Mouse (Mus musculus): Measurements from ENCODE around the gene Lrrc4c. TPM values are rescaled to one million over a fixed set of nuclear protein-coding genes. Genes with fewer than 3 reads are reported as not detected.

Lrrc4c gene
- polyA plus RNA-seq, 1 experiment from 2014 or later = 24.2 TPM

DNA sequence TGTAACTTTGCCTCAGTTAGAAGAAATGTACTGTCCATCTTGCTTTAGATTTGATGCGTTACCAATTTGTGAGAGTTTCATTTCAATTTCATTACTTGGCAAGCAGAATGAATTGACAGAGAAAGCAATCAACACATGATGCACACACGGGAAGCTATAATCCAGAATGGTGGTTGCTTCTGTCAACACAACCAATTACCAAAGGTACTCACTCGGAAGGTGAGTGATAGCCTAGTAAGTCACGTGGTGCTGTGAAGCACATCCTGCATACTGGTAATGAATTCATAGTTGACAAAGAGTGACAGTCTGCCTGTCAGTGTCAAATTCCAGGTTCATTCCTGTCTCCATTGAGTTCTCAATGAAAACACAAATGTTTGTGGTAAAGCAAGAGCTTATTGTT, 1021.7 kb downstream of the Lrrc4c start:
- no peak overlapping the region for H3K4me2 ChIP-seq
- no peak overlapping the region for H3K27ac ChIP-seq (replicated peaks)
- H3K4me3 ChIP-seq = no peak overlapping the region
- H3K4me1 ChIP-seq (replicated peaks) = no peaks in the 10 kb centered on the region
- no peaks in the 10 kb centered on the region for H3K9me3 ChIP-seq
- no peak overlapping the region for H3K9ac ChIP-seq
- no peaks in the 10 kb centered on the region for H3K27me3 ChIP-seq
- no peaks in the 10 kb centered on the region for H3K36me3 ChIP-seq
- 76% methylated on average over 4 of the region's 4 CpGs for WGBS
- ATAC-seq (ENCODE audit: low read depth) = no peak

DNA sequence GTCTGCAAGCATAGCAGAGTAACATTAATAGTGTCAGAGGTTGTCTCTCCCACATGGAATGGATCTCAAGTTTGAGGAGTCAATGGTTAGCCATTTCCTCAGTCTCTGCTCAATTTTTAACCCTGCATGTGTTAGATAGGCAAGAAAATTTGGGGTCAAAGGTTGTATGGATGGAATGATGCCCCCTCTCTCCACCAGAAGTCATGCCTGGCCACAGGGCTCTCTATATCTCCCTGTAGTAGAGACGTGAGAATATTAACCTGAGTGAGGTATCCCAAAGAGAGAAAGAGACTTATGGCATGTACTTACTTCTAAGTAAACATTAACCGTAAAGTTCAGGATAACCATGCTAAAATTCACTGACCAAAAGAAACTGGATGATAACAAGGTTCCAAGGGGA, 1043.3 kb downstream of the Lrrc4c start:
- no peaks in the 10 kb centered on the region for H3K9me3 ChIP-seq
- no peaks in the 10 kb centered on the region for H3K27me3 ChIP-seq
- H3K27ac ChIP-seq (replicated peaks) = no peak overlapping the region
- H3K4me1 ChIP-seq (replicated peaks) = 0 out of 2 replicates have a peak, but pooled peaks cover under 1% of the 10 kb centered on the region
- 90% methylated on average over 2 of the region's 2 CpGs for WGBS
- H3K36me3 ChIP-seq = no peaks in the 10 kb centered on the region
- no peak for ATAC-seq (ENCODE audit: low read depth)
- H3K4me2 ChIP-seq = no peak overlapping the region
- H3K9ac ChIP-seq = no peak overlapping the region
- H3K4me3 ChIP-seq = no peak overlapping the region

DNA sequence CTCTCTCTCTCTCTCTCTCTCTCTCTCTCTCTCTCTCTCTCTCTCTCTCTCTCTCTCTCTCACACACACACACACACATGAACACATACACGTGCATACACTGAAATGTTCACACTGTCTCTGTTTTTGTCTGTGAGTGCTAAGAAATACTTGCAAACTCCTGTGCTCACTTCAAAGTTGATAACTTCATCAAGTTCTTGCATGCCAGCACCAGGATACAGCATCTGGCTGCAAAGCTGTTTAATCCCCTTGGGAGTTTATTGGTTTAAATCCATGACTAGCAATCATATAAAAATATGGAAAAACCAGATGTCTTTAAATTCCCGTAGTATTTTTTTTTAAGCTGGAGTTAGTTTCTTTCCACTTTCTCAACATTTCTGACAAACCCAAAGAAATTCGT, 1052.0 kb downstream of the Lrrc4c start:
- H3K4me3 ChIP-seq = no peak overlapping the region
- no peak overlapping the region for H3K9ac ChIP-seq
- H3K4me2 ChIP-seq = no peak overlapping the region
- ATAC-seq (ENCODE audit: low read depth) = no peak
- no peaks in the 10 kb centered on the region for H3K9me3 ChIP-seq
- H3K36me3 ChIP-seq = no peaks in the 10 kb centered on the region
- H3K27me3 ChIP-seq = no peaks in the 10 kb centered on the region
- 84% methylated on average over 3 of the region's 3 CpGs for WGBS
- H3K27ac ChIP-seq (replicated peaks) = no peak overlapping the region
- H3K4me1 ChIP-seq (replicated peaks) = no peaks in the 10 kb centered on the region

DNA sequence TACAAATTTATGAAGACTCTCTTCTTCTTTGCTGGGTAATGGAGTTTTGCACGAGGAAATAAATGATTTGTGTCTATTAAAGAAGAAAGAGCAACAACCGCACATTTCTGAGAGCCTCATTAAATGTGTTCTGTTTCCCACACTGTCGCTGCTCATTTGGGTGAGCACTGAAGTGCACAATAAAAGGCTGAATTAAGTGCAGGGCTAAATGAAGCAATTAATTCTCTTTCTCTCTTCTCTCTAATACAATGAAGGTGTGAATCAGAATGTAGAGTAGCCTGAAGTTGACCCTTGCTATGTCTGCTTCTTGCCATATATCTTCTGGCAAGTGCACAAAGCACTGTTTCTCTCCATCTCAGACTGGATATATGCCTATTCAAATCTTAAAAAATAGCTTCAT, 1073.5 kb downstream of the Lrrc4c start:
- H3K36me3 ChIP-seq = no peaks in the 10 kb centered on the region
- 0 out of 2 replicates have a peak overlapping the region, but pooled peaks have one; percentile 38 for H3K27ac ChIP-seq (replicated peaks)
- 13% methylated on average over 3 of the region's 3 CpGs for WGBS
- no peaks in the 10 kb centered on the region for H3K27me3 ChIP-seq
- H3K9me3 ChIP-seq = no peaks in the 10 kb centered on the region
- H3K4me1 ChIP-seq (replicated peaks) = peaks cover 9% of the 10 kb centered on the region
- H3K4me2 ChIP-seq = no peak overlapping the region
- ATAC-seq (ENCODE audit: low read depth) = peak; percentile 59
- H3K4me3 ChIP-seq = no peak overlapping the region
- no peak overlapping the region for H3K9ac ChIP-seq

DNA sequence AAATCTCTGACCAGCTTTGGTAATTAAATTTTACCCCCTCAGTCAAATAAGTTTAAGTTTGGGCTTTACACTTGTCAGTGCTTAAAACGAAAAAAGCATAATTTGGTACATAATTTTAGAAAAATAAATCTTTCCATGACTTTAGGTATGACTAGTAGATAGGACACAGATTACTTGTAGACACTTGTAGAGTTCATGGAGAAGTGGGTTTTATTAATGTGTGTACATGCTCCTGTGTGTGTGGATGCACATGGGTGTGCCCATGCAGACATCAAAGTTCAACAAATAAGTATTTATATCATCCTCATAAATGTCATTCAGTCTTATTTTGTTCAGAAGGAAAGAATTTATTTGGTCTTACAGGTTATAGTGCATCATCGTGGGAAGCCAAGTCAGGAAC, 1073.9 kb downstream of the Lrrc4c start:
- H3K9ac ChIP-seq = no peak overlapping the region
- no peaks in the 10 kb centered on the region for H3K9me3 ChIP-seq
- no peak overlapping the region for H3K27ac ChIP-seq (replicated peaks)
- peaks cover 9% of the 10 kb centered on the region for H3K4me1 ChIP-seq (replicated peaks)
- H3K4me3 ChIP-seq = no peak overlapping the region
- no peak for ATAC-seq (ENCODE audit: low read depth)
- H3K4me2 ChIP-seq = no peak overlapping the region
- no peaks in the 10 kb centered on the region for H3K27me3 ChIP-seq
- no peaks in the 10 kb centered on the region for H3K36me3 ChIP-seq
- WGBS = 55% methylated on average over 2 of the region's 2 CpGs

DNA sequence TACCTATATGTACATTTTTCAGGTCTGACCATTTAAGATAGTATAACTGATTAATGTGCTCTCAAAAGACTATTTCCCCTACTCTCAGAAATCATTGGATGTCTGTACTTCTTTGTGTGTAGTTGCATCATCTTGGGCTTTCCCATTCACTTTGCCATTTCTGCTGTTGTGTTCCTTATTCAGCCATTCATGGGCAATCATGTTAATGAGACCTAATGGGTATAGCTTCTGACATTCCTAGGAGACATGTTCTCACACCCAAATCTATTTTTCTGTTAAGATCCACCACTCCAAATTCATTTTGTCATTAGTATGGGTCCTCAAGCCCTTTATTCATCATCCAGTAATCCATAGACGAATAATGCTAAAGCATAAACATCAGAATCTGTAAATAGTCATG, 1095.1 kb downstream of the Lrrc4c start:
- H3K27me3 ChIP-seq = no peaks in the 10 kb centered on the region
- H3K9me3 ChIP-seq = no peaks in the 10 kb centered on the region
- H3K4me2 ChIP-seq = no peak overlapping the region
- H3K4me3 ChIP-seq = no peak overlapping the region
- H3K4me1 ChIP-seq (replicated peaks) = no peaks in the 10 kb centered on the region; the same call in 1 of the 2 replicates
- WGBS = 90% methylated on average over 1 of the region's 1 CpGs
- no peak overlapping the region for H3K27ac ChIP-seq (replicated peaks)
- H3K9ac ChIP-seq = no peak overlapping the region
- H3K36me3 ChIP-seq = no peaks in the 10 kb centered on the region
- ATAC-seq (ENCODE audit: low read depth) = no peak

DNA sequence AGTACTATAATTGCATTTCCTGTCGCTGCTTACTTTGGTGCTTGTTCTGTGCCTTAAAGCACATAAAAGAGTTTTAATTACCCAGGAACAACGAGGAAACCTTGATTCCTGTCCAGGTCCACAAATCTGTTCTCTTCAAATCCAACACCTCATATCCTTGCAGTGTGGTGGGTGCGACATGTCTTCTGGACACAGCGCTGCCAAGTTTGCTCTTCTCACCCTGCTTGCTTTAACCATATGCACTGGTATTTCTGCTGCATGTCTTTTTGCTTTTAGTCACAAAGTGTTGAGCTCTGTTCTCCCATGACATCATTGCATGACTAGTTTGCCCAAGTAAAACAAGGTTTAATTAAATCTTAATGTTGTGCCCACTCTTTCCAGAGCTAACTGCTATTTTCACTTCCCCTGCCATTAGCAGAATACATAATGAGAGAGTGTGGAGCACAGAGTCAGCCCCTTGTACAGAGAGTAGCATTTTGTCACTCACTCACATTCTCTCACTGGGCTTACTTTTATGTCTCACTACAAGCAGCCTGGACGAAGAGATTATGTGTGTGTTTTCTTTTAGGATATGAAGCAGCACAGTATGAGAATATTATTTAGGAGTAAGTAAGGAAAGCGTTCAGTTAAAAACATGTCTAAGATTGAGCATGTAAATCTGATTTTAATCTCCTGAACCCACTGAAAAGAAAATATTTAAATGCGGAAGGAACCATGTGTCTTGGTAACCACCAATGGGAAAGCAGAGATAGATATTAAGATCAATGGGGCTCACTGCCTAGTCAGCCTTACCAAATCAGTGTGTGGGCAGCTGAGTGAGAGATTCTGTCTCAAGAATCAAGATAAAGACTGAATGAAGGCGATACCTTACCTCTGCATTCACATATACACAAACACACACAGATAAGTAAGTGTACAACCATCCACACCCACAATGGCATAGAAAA, 1096.7 kb downstream of the Lrrc4c start:
- Histone ChIP-seq H3K36me3 (no peaks in the 10 kb centered on the region), H3K9me3 (no peaks in the 10 kb centered on the region), H3K9ac (no peak overlapping the region), H3K4me2 (no peak overlapping the region), H3K27me3 (no peaks in the 10 kb centered on the region), H3K4me3 (no peak overlapping the region), H3K4me1 (replicated peaks) (no peaks in the 10 kb centered on the region; the same call in 1 of the 2 replicates), H3K27ac (replicated peaks) (no peak overlapping the region)
- WGBS = 84% methylated on average over 8 of the region's 8 CpGs
- ATAC-seq (ENCODE audit: low read depth) = peak; percentile 47; the same call in 1 of the 2 replicates

DNA sequence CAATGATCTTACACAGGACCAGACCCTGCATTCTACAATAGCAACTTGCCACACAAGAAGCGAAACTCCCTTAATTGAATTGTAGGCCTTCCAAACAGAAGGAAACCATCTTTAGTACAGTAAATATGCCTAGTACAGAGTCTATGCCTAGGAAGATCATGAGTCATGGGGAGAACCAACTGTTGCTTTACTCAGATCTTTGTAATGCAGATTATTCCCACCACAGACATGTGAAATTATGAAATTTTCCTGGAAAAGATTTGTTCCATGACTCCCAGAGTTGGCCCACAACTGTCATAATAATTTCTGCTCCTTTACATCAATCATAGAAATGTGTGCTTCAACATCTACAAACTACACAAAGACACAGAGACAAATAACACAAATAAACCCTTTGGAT, 1116.2 kb downstream of the Lrrc4c start:
- Histone ChIP-seq H3K4me1 (replicated peaks) (peaks cover 5% of the 10 kb centered on the region; the same call in 1 of the 2 replicates), H3K4me2 (no peak overlapping the region), H3K36me3 (no peaks in the 10 kb centered on the region), H3K9me3 (no peaks in the 10 kb centered on the region), H3K27ac (replicated peaks) (no peak overlapping the region), H3K4me3 (no peak overlapping the region), H3K27me3 (no peaks in the 10 kb centered on the region), H3K9ac (no peak overlapping the region)
- 94% methylated on average over 1 of the region's 1 CpGs for WGBS
- ATAC-seq (ENCODE audit: low read depth) = no peak

DNA sequence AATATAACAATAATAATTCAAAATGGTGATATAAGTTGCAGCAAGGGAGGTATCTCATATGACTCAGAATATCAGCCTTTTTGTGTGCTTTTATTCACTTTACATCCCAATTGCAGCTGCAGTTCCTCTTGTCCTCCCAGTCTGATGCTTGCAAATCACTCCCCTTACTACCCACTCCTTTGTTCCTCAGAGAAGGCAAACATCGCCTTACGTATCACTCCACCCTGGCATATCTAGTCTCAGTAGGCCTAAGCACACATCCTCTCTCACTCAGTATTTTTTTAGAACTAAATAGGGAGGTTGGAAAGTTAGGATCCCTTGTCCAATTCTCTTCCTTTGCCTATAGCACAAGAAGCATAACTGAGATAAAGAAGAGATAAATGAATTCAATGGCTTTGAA, 1117.6 kb downstream of the Lrrc4c start:
- WGBS = 41% methylated on average over 2 of the region's 2 CpGs
- no peaks in the 10 kb centered on the region for H3K27me3 ChIP-seq
- no peak overlapping the region for H3K4me2 ChIP-seq
- ATAC-seq (ENCODE audit: low read depth) = no peak
- no peaks in the 10 kb centered on the region for H3K9me3 ChIP-seq
- no peak overlapping the region for H3K27ac ChIP-seq (replicated peaks)
- peaks cover 5% of the 10 kb centered on the region; the same call in 1 of the 2 replicates for H3K4me1 ChIP-seq (replicated peaks)
- no peak overlapping the region for H3K4me3 ChIP-seq
- no peak overlapping the region for H3K9ac ChIP-seq
- no peaks in the 10 kb centered on the region for H3K36me3 ChIP-seq

DNA sequence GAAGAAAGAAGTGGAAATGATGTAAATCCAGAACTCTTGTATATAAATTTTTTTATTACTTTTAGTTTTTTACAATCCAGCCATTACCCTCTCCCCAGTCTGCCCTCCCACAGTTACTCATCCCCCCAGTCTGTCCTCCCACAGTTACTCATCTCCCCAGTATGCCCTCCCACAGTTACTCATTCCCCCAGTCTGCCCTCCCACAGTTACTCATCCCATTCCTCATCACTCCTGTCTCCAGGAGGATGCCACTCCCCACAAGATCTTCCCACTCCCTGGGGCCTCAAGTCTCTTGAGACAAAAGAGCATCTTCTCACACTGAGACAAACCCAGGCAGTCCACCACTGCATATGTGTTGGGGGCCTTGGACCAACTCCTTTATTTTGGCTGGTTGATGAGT, 1119.8 kb downstream of the Lrrc4c start:
- H3K27me3 ChIP-seq = no peaks in the 10 kb centered on the region
- no peak for ATAC-seq (ENCODE audit: low read depth)
- no peak overlapping the region for H3K27ac ChIP-seq (replicated peaks)
- H3K9ac ChIP-seq = no peak overlapping the region
- no peak overlapping the region for H3K4me3 ChIP-seq
- no peaks in the 10 kb centered on the region for H3K9me3 ChIP-seq
- H3K4me2 ChIP-seq = no peak overlapping the region
- H3K36me3 ChIP-seq = no peaks in the 10 kb centered on the region
- peaks cover 5% of the 10 kb centered on the region; the same call in 1 of the 2 replicates for H3K4me1 ChIP-seq (replicated peaks)

DNA sequence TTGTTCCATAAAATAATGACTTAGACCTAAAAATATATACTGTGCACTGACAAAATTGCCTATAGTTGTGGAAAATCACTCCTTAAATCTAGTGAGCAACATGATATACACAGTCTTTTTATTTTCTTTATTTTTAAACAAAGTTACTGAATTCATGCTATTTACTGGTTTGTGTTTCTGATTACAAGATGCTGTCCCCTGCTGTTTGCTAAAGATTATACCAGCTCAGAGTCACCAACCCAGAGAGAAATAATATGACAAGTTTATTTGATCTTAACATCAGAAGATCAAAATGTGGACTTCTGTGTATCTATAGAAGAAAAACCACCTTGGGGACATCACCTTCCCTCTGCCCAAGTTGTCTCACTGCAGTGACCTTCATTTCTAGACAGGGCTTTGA, 1145.6 kb downstream of the Lrrc4c start:
- ATAC-seq (ENCODE audit: low read depth) = no peak
- no peaks in the 10 kb centered on the region for H3K36me3 ChIP-seq
- H3K4me2 ChIP-seq = no peak overlapping the region
- no peak overlapping the region for H3K27ac ChIP-seq (replicated peaks)
- H3K9me3 ChIP-seq = no peaks in the 10 kb centered on the region
- H3K27me3 ChIP-seq = no peaks in the 10 kb centered on the region
- no peak overlapping the region for H3K4me3 ChIP-seq
- peaks cover 5% of the 10 kb centered on the region; the same call in 1 of the 2 replicates for H3K4me1 ChIP-seq (replicated peaks)
- no peak overlapping the region for H3K9ac ChIP-seq

DNA sequence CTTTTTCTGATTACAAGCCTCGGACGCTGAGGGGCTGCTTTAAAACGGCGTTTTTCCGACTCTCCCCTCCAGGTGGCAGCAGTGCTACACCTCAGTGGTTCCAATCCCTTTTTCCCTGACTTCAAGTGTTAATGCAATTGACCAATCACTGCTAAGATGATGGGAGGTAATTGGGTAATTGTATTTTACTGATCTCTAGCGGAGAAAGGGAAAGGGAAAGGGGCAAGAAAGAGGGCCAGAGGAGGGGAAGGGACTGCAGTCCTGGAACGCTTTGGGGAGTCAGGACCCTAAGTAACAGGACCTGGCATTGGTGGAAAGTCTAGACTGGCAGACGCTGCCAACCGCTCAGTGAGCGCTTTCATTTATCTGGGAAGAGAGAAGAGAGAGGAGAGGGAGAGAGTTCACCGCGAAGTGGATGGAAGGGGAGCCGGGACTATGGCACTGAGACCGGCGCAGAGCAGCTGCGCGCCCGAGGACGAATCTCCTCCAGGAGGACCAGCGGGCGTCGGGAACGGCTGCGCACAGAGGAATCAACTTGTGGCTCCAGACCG, 1148.3 kb downstream of the Lrrc4c start:
- Histone ChIP-seq H3K36me3 (no peaks in the 10 kb centered on the region), H3K27ac (replicated peaks) (peak overlapping the region; percentile 93), H3K4me3 (peak overlapping the region; percentile 59), H3K9ac (peak overlapping the region; percentile 81), H3K9me3 (no peaks in the 10 kb centered on the region), H3K4me2 (peak overlapping the region; percentile 75), H3K27me3 (no peaks in the 10 kb centered on the region), H3K4me1 (replicated peaks) (peaks cover 28% of the 10 kb centered on the region)
- peak; percentile 94 for ATAC-seq (ENCODE audit: low read depth)
- 0% methylated on average over 25 of the region's 25 CpGs for WGBS
